Mouse (Mus musculus) embryo, embryonic 9.5 days (tissue): ENCODE measurements around the gene Prkg2.

Source experiments
- DNase-seq: peaks from one replicate; pipeline ENCODE4 v3.0.0-alpha.2; 2017; ENCODE audit errors: extremely low spot score

Prkg2 gene

DNA sequence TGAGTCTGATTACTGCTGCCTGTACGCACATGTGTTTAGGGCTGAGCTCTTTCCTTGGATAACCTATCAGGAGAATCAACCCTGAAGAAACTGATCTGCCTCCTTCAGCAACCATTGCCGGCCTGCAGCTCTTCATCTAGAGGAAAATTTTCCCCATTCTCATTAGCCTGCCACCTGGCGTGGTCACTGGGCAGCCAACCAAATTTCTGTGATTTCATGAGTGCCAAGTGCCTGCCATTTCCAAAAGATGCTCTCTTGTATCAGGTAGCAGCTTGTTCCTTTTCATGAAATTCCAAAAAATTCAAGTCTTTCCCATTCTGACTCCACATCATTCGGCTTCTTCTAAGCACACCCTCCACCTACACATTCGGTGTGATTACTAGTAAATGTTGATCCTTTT is 136.2 kb downstream of the Prkg2 start:
- DNase-seq: no peak

DNA sequence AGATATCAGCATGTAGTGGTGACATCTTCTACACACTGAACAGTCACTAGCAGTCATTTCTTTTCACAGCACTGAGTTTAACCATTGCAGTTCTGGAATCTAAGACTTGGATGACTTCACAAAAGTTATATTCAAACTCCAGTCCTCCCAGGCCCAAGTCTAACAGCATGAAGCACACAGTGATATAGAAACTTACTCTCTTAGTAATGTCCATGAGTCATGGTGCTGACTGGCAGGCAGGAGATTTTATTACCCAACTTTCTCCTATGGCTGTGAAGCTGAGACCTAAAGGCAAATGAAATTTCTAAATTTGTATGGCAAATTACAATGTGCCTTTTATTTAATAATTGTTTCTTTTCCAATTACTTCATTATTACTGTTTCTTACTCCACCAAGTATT is 139.2 kb downstream of the Prkg2 start:
- no peak for DNase-seq

DNA sequence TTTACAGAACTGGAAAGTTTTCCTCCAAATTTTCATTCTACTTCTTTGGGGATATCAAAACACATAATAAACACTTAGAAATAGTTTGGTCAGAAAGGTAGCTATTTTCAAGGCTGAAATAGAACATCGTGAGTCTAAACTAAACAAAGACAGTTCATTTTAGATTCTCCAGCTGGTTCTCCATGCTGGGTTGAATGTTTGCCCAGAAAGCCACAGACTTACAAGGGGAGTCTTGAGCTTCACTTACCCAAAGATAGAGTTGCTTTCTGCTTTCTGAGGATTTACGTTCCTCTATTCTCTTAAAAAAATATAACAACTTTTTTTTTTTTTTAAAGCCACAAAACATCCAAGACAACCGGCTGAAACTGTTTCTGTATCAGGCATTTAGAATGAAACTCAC is 142.9 kb downstream of the Prkg2 start:
- DNase-seq: no peak

GRCm38 (mm10) chr5:98890544-98891050 is 146.6 kb downstream of the Prkg2 start:
- no peak for DNase-seq

- DNase-seq: no peak
Measured at GRCm38 (mm10) chr5:98882096-98882495, 155.1 kb downstream of the Prkg2 start.
